Mouse (Mus musculus) heart, postnatal 0 days (tissue): Measurements from ENCODE around the gene Bmpr1b.

Source experiments
- CTCF ChIP-seq: IDR thresholded peaks from 2 replicates; pipeline ENCODE4 v1.5.1; 2016; ENCODE audit warnings: antibody characterized with exemption, control low read depth, low read depth
- EP300 ChIP-seq: IDR thresholded peaks from 2 replicates; pipeline ENCODE4 v1.6.1; 2016; ENCODE audit warnings: antibody characterized with exemption, low read depth

DNA sequence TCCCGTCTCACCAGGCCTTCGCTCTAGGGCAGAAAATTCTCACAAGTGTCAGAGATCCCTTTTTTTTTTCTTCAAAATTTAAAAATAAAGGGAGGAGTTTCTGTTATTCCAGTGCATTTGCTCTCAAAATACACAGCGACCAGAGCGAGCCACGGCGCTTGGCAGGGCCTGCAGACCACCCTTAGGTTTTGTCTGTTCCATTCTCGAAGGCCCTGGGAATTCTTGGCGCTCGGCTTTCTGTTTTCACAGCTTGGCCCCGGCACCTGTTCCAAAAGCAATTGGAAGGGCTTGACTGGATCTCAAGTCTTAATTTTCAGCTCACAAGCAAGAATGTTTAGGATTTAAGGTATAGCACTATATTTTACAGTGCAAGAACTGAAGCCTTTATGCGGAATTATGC is 39.8 kb upstream of the Bmpr1b start:
- TF ChIP-seq CTCF = no peak
- no peak for TF ChIP-seq EP300
